In genomic region chr13:103109872-103110271, GRCm38 (mm10) we compare ENCODE assay signal across 8 mouse cellular contexts.
DNase-seq lines count a peak whose midpoint lies in the region; ATAC-seq and TF ChIP-seq lines count a peak whose summit lies in the region.

No protein-coding gene starts in this region.

- H3K27ac ChIP-seq in heart, adult 2 months: no peak overlapping the region
- H3K27ac ChIP-seq in heart, embryonic 11.5 days (ENCODE audit: low read depth, low read length): no peak overlapping the region
- no peak overlapping the region for H3K27ac ChIP-seq in small intestine, adult 2 months (ENCODE audit: insufficient read depth, low read depth, low read length)

- peak; percentile 59 to 74 for DNase-seq in heart, adult 2 months
- DNase-seq in brain, embryonic 14.5 days (ENCODE audit: low read depth): peak; percentile 84
- DNase-seq in heart, postnatal 14 days: peak; percentile 70 to 83
- DNase-seq in layer of hippocampus, postnatal 25 days (ENCODE audit: extremely low spot score in 1 of 2, low spot score in 1 of 2): peak; percentile 53 to 77

- peak; percentile 80 for TF ChIP-seq EP300 in heart, adult 2 months (IDR thresholded peaks at IDR 0.05; ENCODE audit: insufficient read depth, low read depth, low read length)

- no peaks in the 10 kb centered on the region for H3K27me3 ChIP-seq in heart, adult 2 months (ENCODE audit: control insufficient read depth, insufficient read depth, low read length)
- no peaks in the 10 kb centered on the region for H3K27me3 ChIP-seq in heart, embryonic 11.5 days (ENCODE audit: control insufficient read depth, insufficient read depth, low read length)
- H3K27me3 ChIP-seq in small intestine, adult 2 months (ENCODE audit: control insufficient read depth, insufficient read depth, low read length): no peaks in the 10 kb centered on the region

- H3K9me3 ChIP-seq in heart, embryonic 11.5 days (replicated peaks; ENCODE audit: control insufficient read depth, low read length): no peaks in the 10 kb centered on the region

- H3K4me3 ChIP-seq in heart, adult 2 months: peak overlapping the region; percentile 24; the same call in 1 of the 2 replicates
- no peak overlapping the region for H3K4me3 ChIP-seq in heart, embryonic 11.5 days (ENCODE audit: low read depth, low read length)
- no peak overlapping the region for H3K4me3 ChIP-seq in small intestine, adult 2 months (ENCODE audit: low read depth, low read length)

- peaks cover under 1% of the 10 kb centered on the region; the same call in 1 of the 2 replicates for H3K79me2 ChIP-seq in heart, adult 2 months (replicated peaks; ENCODE audit: control insufficient read depth, insufficient read depth, low read length)

- H3K4me2 ChIP-seq in heart, embryonic 11.5 days: no peak overlapping the region

- H3K36me3 ChIP-seq in heart, adult 2 months (ENCODE audit: control insufficient read depth, insufficient read depth, low read length): no peaks in the 10 kb centered on the region; the same call in 1 of the 2 replicates
- H3K36me3 ChIP-seq in heart, embryonic 11.5 days (ENCODE audit: control insufficient read depth, insufficient read depth, low read length): no peaks in the 10 kb centered on the region
- no peaks in the 10 kb centered on the region for H3K36me3 ChIP-seq in small intestine, adult 2 months (ENCODE audit: control insufficient read depth, insufficient read depth, low read length)

- peak; percentile 97 for TF ChIP-seq CTCF in heart, adult 2 months (IDR thresholded peaks at IDR 0.05)
- TF ChIP-seq CTCF in brain, embryonic 14.5 days (IDR thresholded peaks at IDR 0.05; ENCODE audit: borderline replicate concordance, extremely low read depth, insufficient read depth, insufficient read length): peak; percentile 89
- peak; percentile 80; the same call in 1 of the 2 replicates for TF ChIP-seq CTCF in small intestine, adult 2 months (IDR thresholded peaks at IDR 0.05; ENCODE audit: extremely low read depth, insufficient read length, insufficient replicate concordance, low read depth, low read length)

- intact Hi-C loops in heart, adult 2 months (cut with DNase I): loop anchor here (2.0 to 5.0 kb wide), 5 partner anchors 13 to 431 kb away; no protein-coding TSS in a partner anchor
- intact Hi-C loops in heart, postnatal 14 days (cut with DNase I): loop anchor here (5.0 kb wide), 3 partner anchors 118 to 433 kb away; no protein-coding TSS in a partner anchor

- no peak for ATAC-seq in heart, embryonic 11.5 days (replicated peaks; ENCODE audit: insufficient number of reproducible peaks, low FRiP score, low TSS enrichment)
- ATAC-seq in erythroid progenitor cell, adult 5-6 weeks (replicated peaks; ENCODE audit: low FRiP score, poor library complexity, severe bottlenecking): 0 out of 2 replicates have a peak, but pooled peaks have one; percentile 57
- ATAC-seq in megakaryocyte-erythroid progenitor cell, adult 5-6 weeks (replicated peaks; ENCODE audit: low FRiP score, low TSS enrichment, poor library complexity, severe bottlenecking): peak; percentile 93

- no peak for TF ChIP-seq POLR2A in heart, adult 2 months (IDR thresholded peaks at IDR 0.05; ENCODE audit: insufficient read depth, low read depth, low read length)
- TF ChIP-seq POLR2A in brain, embryonic 14.5 days (IDR thresholded peaks at IDR 0.05; ENCODE audit: borderline replicate concordance, extremely low read depth, insufficient read depth, insufficient read length, poor library complexity, severe bottlenecking): no peak
- TF ChIP-seq POLR2A in small intestine, adult 2 months (IDR thresholded peaks at IDR 0.05; ENCODE audit: low read depth, low read length): no peak

- peaks cover 2% of the 10 kb centered on the region for H3K4me1 ChIP-seq in heart, adult 2 months (ENCODE audit: control insufficient read depth, insufficient read depth, low read length)
- peaks cover 17% of the 10 kb centered on the region for H3K4me1 ChIP-seq in heart, embryonic 11.5 days (ENCODE audit: control insufficient read depth, insufficient read depth, low read length)
- no peaks in the 10 kb centered on the region for H3K4me1 ChIP-seq in small intestine, adult 2 months (ENCODE audit: control insufficient read depth, insufficient read depth, insufficient read length, low read length)

- H3K9ac ChIP-seq in heart, adult 2 months (ENCODE audit: low read depth, low read length): no peak overlapping the region
- H3K9ac ChIP-seq in heart, embryonic 11.5 days (ENCODE audit: low read depth, low read length): no peak overlapping the region

- 11% methylated on average over 10 of the region's 10 CpGs for WGBS in heart, adult 2 months
- 31% methylated on average over 10 of the region's 10 CpGs for WGBS in heart, embryonic 11.5 days (ENCODE audit: insufficient replicate concordance)
- 21% methylated on average over 10 of the region's 10 CpGs for WGBS in small intestine, adult 2 months
